Mouse (Mus musculus) MEL (cell line): ENCODE results near the gene Gpd2. TPM values are rescaled to one million over a fixed set of nuclear protein-coding genes. Genes with fewer than 3 reads are reported as not detected.

ENCODE experiments used
- DNase-seq: peaks from one replicate; pipeline ENCODE4 v3.0.0; 2011; ENCODE audit warnings: low read depth, low spot score
- H3K27ac ChIP-seq: 2 replicates; pipeline ENCODE4 v1.5.1; 2012; ENCODE audit warnings: low read depth, mild to moderate bottlenecking, control low read depth, low read length, moderate library complexity; ENCODE audit not compliant: control insufficient read depth
- H3K27me3 ChIP-seq, 2 experiments: fragments of 150-350 bp in 1 of 2; sonication (generic) in 1 of 2; 2 replicates each; pipeline ENCODE4 v1.6.1; 2012; ENCODE audit warnings: low read length in 2 of 2, mild to moderate bottlenecking in 2 of 2, improper control_type of control experiment in 1 of 2, moderate library complexity in 1 of 2; ENCODE audit not compliant: insufficient read depth in 2 of 2, control insufficient read depth in 1 of 2
- H3K36me3 ChIP-seq, 2 experiments: 2 replicates each; pipeline ENCODE4 v1.6.1; 2012 to 2014; ENCODE audit warnings: low read length in 2 of 2, improper control_type of control experiment in 1 of 2, inconsistent platforms in 1 of 2, mild to moderate bottlenecking in 1 of 2; ENCODE audit not compliant: insufficient read depth in 2 of 2, control insufficient read depth in 1 of 2
- H3K4me1 ChIP-seq, 2 experiments: fragments of 150-350 bp in 1 of 2; sonication (generic) in 1 of 2; 2 replicates each; pipeline ENCODE4 v1.6.1; 2012; ENCODE audit warnings: low read length in 2 of 2, improper control_type of control experiment in 1 of 2, mild to moderate bottlenecking in 1 of 2; ENCODE audit not compliant: insufficient read depth in 2 of 2, control insufficient read depth in 1 of 2
- H3K4me3 ChIP-seq, 2 experiments: fragments of 150-350 bp in 1 of 2; sonication (generic) in 1 of 2; 2 replicates each; pipeline ENCODE4 v1.5.1; 2012; ENCODE audit warnings: low read depth in 2 of 2, low read length in 2 of 2, mild to moderate bottlenecking in 2 of 2, moderate library complexity in 2 of 2, control low read depth in 1 of 2, improper control_type of control experiment in 1 of 2; ENCODE audit not compliant: control insufficient read depth in 1 of 2, insufficient read depth in 1 of 2
- H3K79me2 ChIP-seq: 2 replicates; pipeline ENCODE4 v1.6.1; 2012; ENCODE audit warnings: mild to moderate bottlenecking, low read length, moderate library complexity; ENCODE audit not compliant: control insufficient read depth, poor library complexity, insufficient read depth
- H3K9ac ChIP-seq: 2 replicates; pipeline ENCODE4 v1.6.1; 2012; ENCODE audit warnings: low read depth, mild to moderate bottlenecking, control low read depth, low read length, moderate library complexity; ENCODE audit not compliant: control insufficient read depth, poor library complexity, severe bottlenecking
- H3K9me3 ChIP-seq: fragments of 150-350 bp; sonication (generic); replicated peaks from 2 replicates; pipeline ENCODE4 v1.6.1; 2012; ENCODE audit warnings: mild to moderate bottlenecking, low read length, improper control_type of control experiment, moderate library complexity; ENCODE audit not compliant: insufficient read depth
- BHLHE40 ChIP-seq: IDR thresholded peaks from 2 replicates; pipeline ENCODE4 v1.6.1; 2012; ENCODE audit warnings: low read depth, mild to moderate bottlenecking, inconsistent platforms, low read length, improper control_type of control experiment, borderline replicate concordance
- CHD1 ChIP-seq: IDR thresholded peaks from 2 replicates; pipeline ENCODE4 v1.6.1; 2012; ENCODE audit warnings: low read depth, mild to moderate bottlenecking, inconsistent platforms, low read length, improper control_type of control experiment
- CHD2 ChIP-seq: IDR thresholded peaks from 2 replicates; pipeline ENCODE4 v1.6.1; 2011; ENCODE audit warnings: low read length, improper control_type of control experiment
- CTCF ChIP-seq, 3 experiments: IDR thresholded peaks in 2 of 3; conservative IDR thresholded peaks in 1 of 3; 2 replicates each; pipeline ENCODE4 v1.5.1; 2011 to 2012; ENCODE audit warnings: low read length in 3 of 3, low read depth in 2 of 3, mild to moderate bottlenecking in 2 of 3, improper control_type of control experiment in 1 of 3, inconsistent platforms in 1 of 3, mixed read lengths in 1 of 3, moderate library complexity in 1 of 3; ENCODE audit not compliant: control insufficient read depth in 1 of 3, insufficient read depth in 1 of 3, poor library complexity in 1 of 3, severe bottlenecking in 1 of 3
- E2F4 ChIP-seq: IDR thresholded peaks from 2 replicates; pipeline ENCODE4 v1.6.1; 2011; ENCODE audit warnings: low read depth, low read length, improper control_type of control experiment, borderline replicate concordance
- ELF1 ChIP-seq: IDR thresholded peaks from 2 replicates; pipeline ENCODE4 v1.6.1; 2014; ENCODE audit warnings: low read depth, mild to moderate bottlenecking, inconsistent platforms, low read length, improper control_type of control experiment, moderate library complexity
- ETS1 ChIP-seq: IDR thresholded peaks from 2 replicates; pipeline ENCODE4 v1.6.1; 2012; ENCODE audit warnings: low read depth, mild to moderate bottlenecking, inconsistent platforms, low read length, improper control_type of control experiment, moderate library complexity
- GABPA ChIP-seq: IDR thresholded peaks from 2 replicates; pipeline ENCODE4 v1.6.1; 2012; ENCODE audit warnings: low read depth, mild to moderate bottlenecking, inconsistent platforms, low read length, improper control_type of control experiment, moderate library complexity
- HCFC1 ChIP-seq: IDR thresholded peaks from 2 replicates; pipeline ENCODE4 v1.6.1; 2012; ENCODE audit warnings: low read depth, mild to moderate bottlenecking, inconsistent platforms, low read length, improper control_type of control experiment, moderate library complexity
- MAX ChIP-seq: IDR thresholded peaks from 2 replicates; pipeline ENCODE4 v1.6.1; 2011; ENCODE audit warnings: low read length, improper control_type of control experiment
- MAZ ChIP-seq: IDR thresholded peaks from 2 replicates; pipeline ENCODE4 v1.6.1; 2012; ENCODE audit warnings: low read depth, mild to moderate bottlenecking, inconsistent platforms, low read length, improper control_type of control experiment
- MXI1 ChIP-seq: IDR thresholded peaks from 2 replicates; pipeline ENCODE4 v1.6.1; 2011; ENCODE audit warnings: mild to moderate bottlenecking, low read depth, low read length, improper control_type of control experiment
- MYB ChIP-seq: IDR thresholded peaks from 2 replicates; pipeline ENCODE4 v1.6.1; 2011; ENCODE audit warnings: mild to moderate bottlenecking, low read depth, low read length, improper control_type of control experiment
- MYC ChIP-seq: IDR thresholded peaks from 2 replicates; pipeline ENCODE4 v1.6.1; 2011; ENCODE audit warnings: low read depth, mild to moderate bottlenecking, low read length, improper control_type of control experiment, moderate library complexity
- NELFE ChIP-seq: IDR thresholded peaks from 2 replicates; pipeline ENCODE4 v1.6.1; 2011; ENCODE audit warnings: low read depth, low read length, improper control_type of control experiment
- NRF1 ChIP-seq: IDR thresholded peaks from 2 replicates; pipeline ENCODE4 v1.6.1; 2014; ENCODE audit warnings: low read depth, mild to moderate bottlenecking, inconsistent platforms, low read length, improper control_type of control experiment, moderate library complexity; ENCODE audit not compliant: poor library complexity, insufficient read depth, severe bottlenecking
- POLR2A ChIP-seq, 2 experiments: IDR thresholded peaks; 2 replicates each; pipeline ENCODE4 v1.6.1; 2011 to 2012; ENCODE audit warnings: low read length in 2 of 2, mild to moderate bottlenecking in 2 of 2, control low read depth in 1 of 2, improper control_type of control experiment in 1 of 2, low read depth in 1 of 2, moderate library complexity in 1 of 2; ENCODE audit not compliant: control insufficient read depth in 1 of 2, insufficient read depth in 1 of 2, poor library complexity in 1 of 2
- POLR2AphosphoS2 ChIP-seq: IDR thresholded peaks from 2 replicates; pipeline ENCODE4 v1.6.1; 2011; ENCODE audit warnings: low read length, improper control_type of control experiment
- POLR2AphosphoS5 ChIP-seq: IDR thresholded peaks from 2 replicates; pipeline ENCODE4 v1.6.1; 2012; ENCODE audit warnings: low read depth, borderline replicate concordance, mild to moderate bottlenecking, inconsistent platforms, low read length, moderate library complexity, mixed read lengths
- RCOR1 ChIP-seq: IDR thresholded peaks from 2 replicates; pipeline ENCODE4 v1.6.1; 2012; ENCODE audit warnings: low read depth, mild to moderate bottlenecking, inconsistent platforms, low read length, improper control_type of control experiment
- SMC3 ChIP-seq: IDR thresholded peaks from 2 replicates; pipeline ENCODE4 v1.6.1; 2011; ENCODE audit warnings: low read depth, low read length, improper control_type of control experiment
- TAL1 ChIP-seq: IDR thresholded peaks from 2 replicates; pipeline ENCODE4 v1.6.1; 2012; ENCODE audit warnings: mild to moderate bottlenecking, inconsistent platforms, low read length, moderate library complexity, mixed read lengths
- UBTF ChIP-seq: IDR thresholded peaks from 2 replicates; pipeline ENCODE4 v1.6.1; 2012; ENCODE audit warnings: low read depth, mild to moderate bottlenecking, inconsistent platforms, low read length, improper control_type of control experiment, moderate library complexity, borderline replicate concordance; ENCODE audit not compliant: insufficient read depth
- USF1 ChIP-seq: IDR thresholded peaks from 2 replicates; pipeline ENCODE4 v1.6.1; 2014; ENCODE audit warnings: low read depth, mild to moderate bottlenecking, inconsistent platforms, low read length, improper control_type of control experiment, moderate library complexity
- ZC3H11A ChIP-seq: IDR thresholded peaks from 2 replicates; pipeline ENCODE4 v1.6.1; 2012; ENCODE audit warnings: low read depth, mild to moderate bottlenecking, inconsistent platforms, low read length, improper control_type of control experiment
- ZKSCAN1 ChIP-seq: IDR thresholded peaks from 2 replicates; pipeline ENCODE4 v1.6.1; 2012; ENCODE audit warnings: low read depth, mild to moderate bottlenecking, inconsistent platforms, low read length, improper control_type of control experiment, moderate library complexity
- ZNF384 ChIP-seq: IDR thresholded peaks from 2 replicates; pipeline ENCODE4 v1.6.1; 2012; ENCODE audit warnings: low read depth, mild to moderate bottlenecking, inconsistent platforms, low read length, improper control_type of control experiment
- polyA plus RNA-seq, 2 experiments: library from polyadenylated mRNA; stranded (reverse) in 1 of 2; unstranded in 1 of 2; fragments of >175 nt in 1 of 2; fragments of >200 nt in 1 of 2; gene quantifications; 2 replicates each; pipeline versions ENCODE4 v1.2.1 to v1.2.4; 2012; ENCODE audit warnings: low replicate concordance in 2 of 2, low read depth in 1 of 2; ENCODE audit not compliant: insufficient read length in 2 of 2, insufficient read depth in 1 of 2, missing spikeins in 1 of 2
- total RNA-seq: library from RNA; depleted of rRNA; stranded (reverse); fragments of 300-350 nt; gene quantifications from 2 replicates; pipeline ENCODE4 v1.2.3, GENCODE M21; 2012

The Gpd2 gene
- total and polyA plus RNA-seq, 3 experiments: 16.9 to 72.8 (median 24.6) TPM

DNA sequence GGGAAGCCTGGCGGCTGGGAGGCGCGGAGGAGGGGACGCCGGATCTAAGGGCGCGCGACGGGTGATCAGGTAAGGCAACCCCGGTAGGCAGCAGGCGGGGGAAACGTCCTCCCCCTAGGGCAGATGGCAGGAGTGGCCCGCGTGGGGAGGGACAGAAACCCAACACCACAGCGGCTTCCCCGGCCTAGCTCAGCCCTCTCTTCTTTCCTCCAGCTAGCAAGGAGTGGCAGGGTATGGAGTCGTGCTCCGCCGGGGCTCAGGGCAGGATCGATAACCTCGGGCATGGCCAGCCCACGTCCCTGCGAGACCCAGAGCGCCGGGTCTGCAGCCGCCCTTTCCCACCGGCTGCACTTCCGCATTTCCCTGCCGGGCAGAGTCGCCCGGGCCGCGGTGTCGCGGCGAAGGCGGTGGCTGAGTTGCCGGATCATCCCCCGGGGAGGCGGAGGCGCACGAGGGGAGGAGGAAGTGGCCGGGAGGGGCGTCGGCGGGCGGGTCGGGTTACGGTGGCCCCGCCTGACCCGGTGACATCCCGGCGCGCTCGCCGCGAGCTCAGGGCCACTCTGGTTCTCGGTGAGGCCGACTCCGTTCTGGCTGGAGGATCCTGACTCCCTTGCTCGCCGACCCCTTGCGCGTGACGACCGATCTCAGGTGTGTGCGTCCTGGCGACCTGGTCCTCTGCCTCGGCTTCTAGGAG is 632 bp downstream of the Gpd2 start (continued):
- 0 out of 2 replicates have a peak, but pooled peaks have one; percentile 5 for TF ChIP-seq POLR2AphosphoS5
- no peak for TF ChIP-seq BHLHE40
- 0 out of 2 replicates have a peak, but pooled peaks have one; percentile 21 for TF ChIP-seq MAX
- TF ChIP-seq POLR2AphosphoS2: peak; percentile 84
- 0 out of 2 replicates have a peak, but pooled peaks have one; percentile 7 for TF ChIP-seq RCOR1
- no peak for TF ChIP-seq ZC3H11A
- TF ChIP-seq POLR2A (IDR thresholded peaks at IDR 0.05; ENCODE audit: control insufficient read depth in 1 of 2, insufficient read depth in 1 of 2, low read depth in 1 of 2, low read length in 2 of 2, poor library complexity in 1 of 2): peak; percentile 76 to 85; a peak in 3 of 4 replicates
- peak; percentile 96 for TF ChIP-seq ELF1
- 0 out of 2 replicates have a peak, but pooled peaks have one; percentile 46 for TF ChIP-seq MYC

DNA sequence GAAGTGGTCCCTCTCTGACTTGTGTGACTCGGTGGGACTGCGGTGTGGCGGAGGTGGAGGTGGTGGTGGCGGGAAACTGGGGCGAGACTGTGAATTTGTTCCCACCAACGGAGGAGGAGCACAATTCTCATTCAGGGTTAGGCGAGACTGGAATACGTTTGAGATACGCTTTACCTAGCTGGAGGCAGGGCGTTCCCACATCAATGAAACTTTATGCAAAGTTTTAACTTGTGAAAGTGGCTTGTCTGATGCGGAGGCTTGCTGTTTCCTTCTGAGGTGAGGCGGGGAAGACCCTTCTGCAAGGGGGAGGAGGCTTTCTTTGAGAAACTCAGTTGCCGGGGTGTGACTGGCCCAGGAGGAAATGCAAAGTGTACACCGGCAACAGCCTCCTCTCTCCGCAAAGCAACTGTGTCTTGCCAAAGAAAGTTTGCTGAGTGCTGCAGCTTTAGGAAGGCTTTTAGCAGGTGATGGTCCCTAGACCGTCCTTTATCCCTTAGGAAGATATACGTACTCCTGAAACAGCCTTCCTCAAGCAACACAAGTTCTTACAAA is 1.3 kb downstream of the Gpd2 start:
- Histone ChIP-seq H3K36me3 (peaks cover 0 to 15% of the 10 kb centered on the region in 2 experiments; a peak in 2 of 4 replicates), H3K4me3 (peak overlapping the region; percentile 72 to 84), H3K79me2 (peaks cover 15% of the 10 kb centered on the region), H3K9ac (peak overlapping the region; percentile 91), H3K27me3 (no peaks in the 10 kb centered on the region), H3K9me3 (no peaks in the 10 kb centered on the region), H3K4me1 (peaks cover 0 to 6% of the 10 kb centered on the region in 2 experiments; a peak in 2 of 4 replicates), H3K27ac (peak overlapping the region; percentile 85)
- TF ChIP-seq CHD1 (no peak), GABPA (no peak), MAX (peak; percentile 36; the same call in 1 of the 2 replicates), ETS1 (0 out of 2 replicates have a peak, but pooled peaks have one; percentile 35), E2F4 (peak; percentile 91)
- peak; percentile 86 for DNase-seq

GRCm38 (mm10) chr2:57239356-57239755 is 1.9 kb downstream of the Gpd2 start:
- Histone ChIP-seq H3K27ac (peak overlapping the region; percentile 85; the same call in 1 of the 2 replicates), H3K9ac (peak overlapping the region; percentile 91)
- TF ChIP-seq POLR2A (IDR thresholded peaks at IDR 0.05; ENCODE audit: control insufficient read depth in 1 of 2, insufficient read depth in 1 of 2, low read depth in 1 of 2, low read length in 2 of 2, poor library complexity in 1 of 2): no peak
- TF ChIP-seq MAZ: no peak
- no peak for TF ChIP-seq ZNF384
- no peak for TF ChIP-seq UBTF
- TF ChIP-seq GABPA: no peak
- no peak for TF ChIP-seq NELFE
- TF ChIP-seq POLR2AphosphoS5: no peak
- TF ChIP-seq NRF1: no peak
- TF ChIP-seq CHD2: no peak
- TF ChIP-seq MYC: no peak
- TF ChIP-seq MXI1: no peak
- no peak for TF ChIP-seq TAL1
- TF ChIP-seq HCFC1: no peak
- no peak for TF ChIP-seq ZKSCAN1
- no peak for TF ChIP-seq MYB
- no peak for TF ChIP-seq RCOR1
- no peak for TF ChIP-seq CTCF (IDR thresholded peaks at IDR 0.05 in 2 of 3, conservative IDR thresholded peaks at IDR 0.05 in 1 of 3; ENCODE audit: control insufficient read depth in 1 of 3, insufficient read depth in 1 of 3, low read depth in 2 of 3, low read length in 3 of 3, poor library complexity in 1 of 3, severe bottlenecking in 1 of 3)
- TF ChIP-seq USF1: no peak
- no peak for TF ChIP-seq SMC3

More at GRCm38 (mm10) chr2:57239356-57239755, 1.9 kb downstream of the Gpd2 start:
- Histone ChIP-seq H3K4me3 (peak overlapping the region; percentile 72 to 84), H3K79me2 (peaks cover 15% of the 10 kb centered on the region), H3K36me3 (peaks cover 0 to 15% of the 10 kb centered on the region in 2 experiments; a peak in 2 of 4 replicates), H3K4me1 (peaks cover 0 to 6% of the 10 kb centered on the region in 2 experiments; a peak in 2 of 4 replicates), H3K9me3 (no peaks in the 10 kb centered on the region), H3K27me3 (no peaks in the 10 kb centered on the region)
- DNase-seq: no peak
